Mouse (Mus musculus) spleen, postnatal 10 days (tissue): Measurements from ENCODE around the gene Ssx2ip.

Experiments used
- DNase-seq, 2 experiments: peaks; one replicate each; pipeline ENCODE4 v3.0.0; 2021 to 2022; ENCODE audit warnings: low spot score in 2 of 2

The Ssx2ip gene

GRCm38 (mm10) chr3:146404311-146405201 lies at the start of gene Ssx2ip:
Gene Ssx2ip, plus strand, starts transcription at chr3:146404642.
- peak; percentile 98 to 99 for DNase-seq

DNA sequence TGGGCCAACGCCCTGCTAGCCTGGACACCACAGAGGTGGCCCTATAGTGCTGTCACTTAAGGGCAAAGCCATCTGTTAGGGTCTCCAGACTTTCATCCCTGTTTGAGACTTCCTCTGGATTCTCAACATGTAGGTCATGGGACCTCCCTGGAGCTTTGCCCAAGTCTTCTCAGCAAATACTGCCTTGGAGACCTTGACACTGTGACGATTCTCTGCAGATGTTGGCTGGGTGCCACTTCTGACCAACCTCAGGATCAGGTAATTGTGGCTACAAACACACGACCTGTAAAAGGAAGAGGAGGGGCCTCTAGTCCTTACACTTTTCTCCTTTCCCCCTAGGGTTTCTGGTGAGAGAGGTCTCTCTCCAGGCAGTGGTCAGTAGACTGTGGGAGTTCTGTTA lies 49.3 kb upstream of the Ssx2ip start:
- DNase-seq = no peak

- DNase-seq = peak in 1 of 2 experiments; percentile 4
Observed at GRCm38 (mm10) chr3:146365471-146365870, 39.0 kb upstream of the Ssx2ip start.

- no peak for DNase-seq
Observed at GRCm38 (mm10) chr3:146367058-146367457, 37.4 kb upstream of the Ssx2ip start.

DNA sequence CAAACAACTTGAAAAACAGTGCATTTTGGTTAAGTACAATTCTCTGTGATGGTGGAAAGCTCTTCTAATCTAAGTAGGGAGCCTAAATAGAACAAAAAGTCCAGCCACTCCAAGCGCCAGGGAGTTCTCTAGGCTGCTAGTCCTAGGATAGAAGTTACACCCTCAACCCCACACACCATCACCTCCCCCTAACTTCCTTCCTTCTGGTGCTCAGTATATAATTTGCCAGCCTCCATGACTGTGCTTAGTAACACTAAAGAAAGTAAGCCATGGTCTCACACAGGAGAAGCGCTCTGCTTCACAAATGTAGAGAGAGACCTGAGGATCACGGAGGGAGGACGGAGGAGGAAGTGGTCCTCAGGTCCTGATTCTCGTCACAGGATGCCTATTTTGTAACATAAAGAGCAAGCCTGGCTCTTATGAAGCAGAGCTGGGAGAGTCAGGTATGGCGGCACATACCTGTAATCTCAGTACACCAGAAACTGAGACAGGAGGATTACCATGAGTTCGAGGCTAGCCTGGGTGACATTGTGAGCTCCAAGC lies 33.8 kb upstream of the Ssx2ip start:
- DNase-seq = peak in 1 of 2 experiments; percentile 5

- peak in 1 of 2 experiments; percentile 7 for DNase-seq
Observed at GRCm38 (mm10) chr3:146371201-146371600, 33.2 kb upstream of the Ssx2ip start.

- DNase-seq = no peak
Observed at GRCm38 (mm10) chr3:146374596-146375175, 29.8 kb upstream of the Ssx2ip start.

GRCm38 (mm10) chr3:146375224-146375657 lies 29.2 kb upstream of the Ssx2ip start:
- DNase-seq = no peak

DNA sequence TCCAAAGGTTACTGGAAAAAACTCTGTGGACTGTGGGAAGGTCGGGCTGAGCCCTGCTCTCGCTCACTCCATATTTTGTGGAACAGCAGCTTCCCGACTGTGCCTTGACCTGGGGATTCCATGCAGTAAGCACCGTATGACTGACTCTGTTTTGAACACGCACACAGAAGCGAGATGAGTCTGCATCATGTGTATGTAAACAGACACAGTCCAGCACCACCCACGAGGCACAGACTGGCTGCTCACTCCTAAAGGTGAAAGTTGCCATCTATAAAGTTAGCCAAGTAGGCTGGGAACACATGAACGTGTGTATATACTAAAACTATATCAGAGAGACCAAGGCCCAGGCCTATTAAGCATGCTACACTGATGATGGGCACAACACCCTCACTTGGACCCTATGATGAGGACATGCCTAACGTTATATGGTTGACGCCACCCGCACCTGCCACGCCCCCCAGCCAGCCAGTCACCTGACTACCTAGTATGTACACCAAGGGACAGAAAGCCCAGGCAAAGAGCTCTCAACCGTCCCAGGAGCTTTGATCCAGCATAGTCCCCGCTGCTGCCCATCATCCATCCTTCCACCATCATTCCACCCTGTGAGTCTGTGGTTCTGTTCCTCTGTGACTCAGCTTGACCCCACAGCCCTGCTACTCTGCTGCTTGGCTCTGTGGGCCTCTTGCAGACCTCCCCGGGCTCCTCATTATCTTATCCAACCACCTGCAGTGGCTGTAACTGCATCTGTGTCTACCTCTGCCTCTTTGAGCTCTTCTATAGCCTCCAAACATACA lies 27.9 kb upstream of the Ssx2ip start:
- peak in 1 of 2 experiments; percentile 24 for DNase-seq

DNA sequence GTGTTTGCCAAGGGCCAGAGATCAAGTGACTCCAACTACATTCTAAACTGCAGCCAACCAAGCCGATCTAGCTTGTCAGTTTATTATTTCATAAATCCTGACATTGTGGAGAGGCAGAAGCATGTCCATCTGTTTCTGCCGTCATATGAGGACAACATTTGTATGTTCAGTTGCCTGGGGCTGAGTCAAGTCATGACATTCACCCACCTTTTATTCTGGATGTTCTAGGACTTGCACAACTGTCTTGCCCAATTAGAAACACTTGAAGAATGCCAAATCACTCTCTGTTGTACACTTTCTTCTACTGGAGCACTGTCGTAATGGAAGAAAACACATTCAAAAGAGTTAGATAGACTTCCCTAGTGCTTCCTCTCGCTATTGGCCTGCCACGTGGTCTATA lies 27.2 kb upstream of the Ssx2ip start:
- DNase-seq = no peak

DNA sequence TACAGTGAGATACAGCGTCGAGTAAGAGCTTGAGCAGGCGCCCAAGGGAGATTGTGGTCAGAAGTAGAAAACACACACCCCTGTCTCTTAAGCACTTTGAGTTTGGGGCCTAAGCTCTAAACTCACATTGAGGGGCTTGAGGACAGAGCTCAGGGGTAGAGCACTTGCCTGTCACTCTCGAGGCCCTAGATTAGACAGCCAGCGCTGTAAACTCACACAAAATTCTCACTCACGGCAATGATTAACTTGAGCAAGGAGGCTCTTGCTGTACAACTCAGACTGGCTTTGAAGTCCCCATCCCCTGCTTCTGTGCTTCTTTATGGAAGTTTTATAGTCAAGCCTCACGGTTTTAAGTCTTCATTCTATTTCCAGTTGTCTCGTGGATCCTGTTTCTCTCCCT lies 25.7 kb upstream of the Ssx2ip start:
- DNase-seq = no peak

DNA sequence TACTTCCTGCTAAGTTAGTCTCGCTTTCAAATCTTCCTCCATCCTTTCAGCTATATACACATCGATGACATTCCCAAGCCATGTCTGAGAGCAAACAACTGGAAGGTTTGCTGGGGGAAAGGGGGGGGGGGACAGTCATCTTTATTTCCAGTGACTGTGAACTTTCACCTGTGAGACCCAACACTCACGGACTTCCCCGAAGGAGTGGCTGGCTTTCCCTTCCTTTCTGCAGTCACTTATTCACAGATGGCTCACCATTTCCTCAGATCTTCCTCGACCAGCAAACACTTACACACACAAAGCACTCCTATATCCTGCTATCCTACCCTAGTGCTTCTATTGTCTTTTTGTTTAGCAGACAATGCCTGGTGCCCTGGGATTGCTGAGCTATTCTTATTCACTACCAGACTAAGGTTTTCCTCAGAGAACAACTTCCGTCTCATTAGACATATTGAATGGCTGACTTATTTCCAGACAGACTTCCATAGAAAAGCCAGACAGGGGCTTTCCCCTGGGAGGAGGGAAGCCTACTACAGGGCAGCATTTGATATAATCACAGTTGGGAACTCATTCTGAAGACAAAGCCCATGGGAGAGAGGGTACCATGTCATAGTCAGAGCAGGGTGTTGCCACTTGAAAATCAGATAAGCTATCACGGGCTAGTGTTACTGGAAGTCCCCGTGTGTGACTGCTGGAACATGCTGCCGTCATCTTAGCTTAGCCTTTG lies 24.5 kb upstream of the Ssx2ip start:
- DNase-seq = no peak

- no peak for DNase-seq
Observed at GRCm38 (mm10) chr3:146380874-146381273, 23.6 kb upstream of the Ssx2ip start.

DNA sequence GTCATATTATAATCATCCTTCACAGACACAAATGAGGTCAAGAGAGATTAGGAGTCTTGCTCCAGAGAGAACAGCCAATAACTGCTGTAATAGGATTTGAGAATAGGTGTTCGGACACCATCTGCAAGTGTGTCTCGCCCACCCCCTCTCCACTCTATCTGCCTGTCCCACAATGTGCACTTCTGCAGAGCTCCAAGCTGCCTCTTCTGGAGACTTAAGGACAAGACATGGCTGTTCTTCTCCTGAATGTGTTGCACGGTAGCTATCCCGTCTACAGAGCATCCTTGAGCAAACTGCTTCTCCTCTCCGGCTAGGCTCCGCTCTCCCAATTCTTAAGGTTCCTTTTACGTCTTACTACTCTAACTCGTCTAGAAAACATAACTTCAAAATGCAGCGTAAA lies 23.0 kb upstream of the Ssx2ip start:
- DNase-seq = no peak

GRCm38 (mm10) chr3:146386800-146387199 lies 17.6 kb upstream of the Ssx2ip start:
- no peak for DNase-seq

GRCm38 (mm10) chr3:146392656-146393321 lies 11.7 kb upstream of the Ssx2ip start:
- DNase-seq = no peak

DNA sequence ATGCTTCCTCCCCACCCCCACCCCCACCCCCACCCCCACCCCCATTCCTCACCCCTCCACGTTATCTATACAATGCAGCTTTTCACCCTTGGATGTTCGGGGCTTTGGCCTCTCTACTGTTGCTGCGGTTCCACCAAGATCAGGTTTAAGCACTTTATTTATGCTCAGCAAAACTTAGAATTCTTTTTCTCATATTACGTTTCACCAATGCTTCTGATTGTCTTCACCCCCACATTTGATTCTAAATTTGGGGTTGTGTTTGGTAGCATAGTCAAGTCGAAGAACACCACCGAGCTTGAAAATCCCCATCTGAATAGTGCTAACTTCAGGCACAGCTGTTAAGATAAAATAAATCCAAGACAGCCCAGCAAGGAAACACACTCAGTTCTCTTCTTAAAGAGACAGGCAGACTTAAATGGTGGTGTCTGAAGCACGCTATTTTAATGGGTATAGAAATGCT lies 10.8 kb upstream of the Ssx2ip start:
- DNase-seq = no peak

- no peak for DNase-seq
Observed at GRCm38 (mm10) chr3:146396256-146396655, 8.2 kb upstream of the Ssx2ip start.

GRCm38 (mm10) chr3:146396934-146397333 lies 7.5 kb upstream of the Ssx2ip start:
- DNase-seq = no peak

GRCm38 (mm10) chr3:146397847-146398246 lies 6.6 kb upstream of the Ssx2ip start:
- no peak for DNase-seq

GRCm38 (mm10) chr3:146399203-146399602 lies 5.2 kb upstream of the Ssx2ip start:
- no peak for DNase-seq
